Mouse (Mus musculus): Measurements from ENCODE around the gene Spem1. TPM values are rescaled to one million over a fixed set of nuclear protein-coding genes. Genes with fewer than 3 reads are reported as not detected.

Spem1 gene
- polyA plus RNA-seq, 1 experiment, result 11.3 TPM

Other genes starting within 250 kb of the Spem1 start
- 13.1 and 14.9 TPM in 2 replicates for gene Wrap53, start 241.9 kb downstream of the Spem1 start, polyA plus RNA-seq (2012; rRNA removed)
- gene Trp53, start 241.8 kb downstream of the Spem1 start, polyA plus RNA-seq (2012; rRNA removed), result 58.2 and 62.0 TPM in 2 replicates
- 12.5 and 18.1 TPM in 2 replicates for gene Atp1b2, start 216.2 kb downstream of the Spem1 start, polyA plus RNA-seq (2012; rRNA removed)
- not detected in 2 replicates for gene Shbg, start 204.3 kb downstream of the Spem1 start, polyA plus RNA-seq (2012; rRNA removed)
- 10.3 and 11.2 TPM in 2 replicates for gene Sat2, start 200.2 kb downstream of the Spem1 start, polyA plus RNA-seq (2012; rRNA removed)
- gene Fxr2, start 189.2 kb downstream of the Spem1 start, polyA plus RNA-seq (2012; rRNA removed), result 69.7 and 80.8 TPM in 2 replicates
- gene Sox15, start 166.9 kb downstream of the Spem1 start, polyA plus RNA-seq (2012; rRNA removed), result 1.9 and 2.4 TPM in 2 replicates
- 118 and 159 TPM in 2 replicates for gene Mpdu1, start 159.5 kb downstream of the Spem1 start, polyA plus RNA-seq (2012; rRNA removed)
- 31.8 and 35.9 TPM in 2 replicates for gene Cd68, start 156.0 kb downstream of the Spem1 start, polyA plus RNA-seq (2012; rRNA removed)
- 311 and 352 TPM in 2 replicates for gene Eif4a1, start 149.8 kb downstream of the Spem1 start, polyA plus RNA-seq (2012; rRNA removed)
- gene Senp3, start 140.1 kb downstream of the Spem1 start, polyA plus RNA-seq (2012; rRNA removed), result 58.7 and 72.4 TPM in 2 replicates
- 4.6 and 4.7 TPM in 2 replicates for gene Tnfsf13, start 136.4 kb downstream of the Spem1 start, polyA plus RNA-seq (2012; rRNA removed)
- gene Tnfsf12, start 126.3 kb downstream of the Spem1 start, polyA plus RNA-seq (2012; rRNA removed), result 21.3 and 27.6 TPM in 2 replicates
- gene Tnfsfm13, start 126.1 kb downstream of the Spem1 start, polyA plus RNA-seq (2012; rRNA removed), result 4.2 and 4.9 TPM in 2 replicates
- gene Polr2a, start 63.5 kb downstream of the Spem1 start, polyA plus RNA-seq (2012; rRNA removed), result 18.5 and 48.2 TPM in 2 replicates
- gene Slc35g3, start 60.2 kb downstream of the Spem1 start, polyA plus RNA-seq (2012; rRNA removed), result 0.22 and 0.51 TPM in 2 replicates
- 30.6 and 32.9 TPM in 2 replicates for gene Zbtb4, start 56.3 kb downstream of the Spem1 start, polyA plus RNA-seq (2012; rRNA removed)
- 15.3 and 18.3 TPM in 2 replicates for gene Chrnb1, start 26.2 kb downstream of the Spem1 start, polyA plus RNA-seq (2012; rRNA removed)
- gene Fgf11, start 20.3 kb downstream of the Spem1 start, polyA plus RNA-seq (2012; rRNA removed), result 6.9 and 7.7 TPM in 2 replicates
- gene Tmem102, start 16.6 kb downstream of the Spem1 start, polyA plus RNA-seq (2012; rRNA removed), result 12.9 and 20.5 TPM in 2 replicates
- gene Gm39566, start 6.9 kb downstream of the Spem1 start, polyA plus RNA-seq (2012; rRNA removed), result 0.18 and 0.47 TPM in 2 replicates
- gene Spem2, start 3.7 kb downstream of the Spem1 start, polyA plus RNA-seq (2012; rRNA removed), result 6.8 and 9.8 TPM in 2 replicates
- gene Nlgn2, start 15.6 kb upstream of the Spem1 start, polyA plus RNA-seq (2012; rRNA removed), result 19.0 and 23.8 TPM in 2 replicates
- 179 and 279 TPM in 2 replicates for gene Tmem256, start 16.3 kb upstream of the Spem1 start, polyA plus RNA-seq (2012; rRNA removed)
- 60.4 and 66.9 TPM in 2 replicates for gene Plscr3, start 24.2 kb upstream of the Spem1 start, polyA plus RNA-seq (2012; rRNA removed)
- 26.0 and 32.5 TPM in 2 replicates for gene Tnk1, start 36.5 kb upstream of the Spem1 start, polyA plus RNA-seq (2012; rRNA removed)
- not detected in 2 replicates for gene Tmem95, start 55.8 kb upstream of the Spem1 start, polyA plus RNA-seq (2012; rRNA removed)
- gene Kctd11, start 59.2 kb upstream of the Spem1 start, polyA plus RNA-seq (2012; rRNA removed), result 9.0 and 10.0 TPM in 2 replicates
- 37.7 and 38.2 TPM in 2 replicates for gene Acap1, start 73.4 kb upstream of the Spem1 start, polyA plus RNA-seq (2012; rRNA removed)
- 5.4 and 5.9 TPM in 2 replicates for gene 2810408A11Rik, start 78.8 kb upstream of the Spem1 start, polyA plus RNA-seq (2012; rRNA removed)
- 42.3 and 45.0 TPM in 2 replicates for gene Neurl4, start 78.9 kb upstream of the Spem1 start, polyA plus RNA-seq (2012; rRNA removed)
- gene Gps2, start 91.7 kb upstream of the Spem1 start, polyA plus RNA-seq (2012; rRNA removed), result 56.9 and 61.2 TPM in 2 replicates
- gene Eif5a, start 99.8 kb upstream of the Spem1 start, polyA plus RNA-seq (2012; rRNA removed), result 457 and 520 TPM in 2 replicates
- gene Ybx2, start 113.6 kb upstream of the Spem1 start, polyA plus RNA-seq (2012; rRNA removed), result 19.2 and 37.4 TPM in 2 replicates
- 121 and 139 TPM in 2 replicates for gene Slc2a4, start 126.0 kb upstream of the Spem1 start, polyA plus RNA-seq (2012; rRNA removed)
- gene Cldn7, start 142.6 kb upstream of the Spem1 start, polyA plus RNA-seq (2012; rRNA removed), result 88.4 and 172 TPM in 2 replicates
- gene Ctdnep1, start 159.0 kb upstream of the Spem1 start, polyA plus RNA-seq (2012; rRNA removed), result 94.3 and 108 TPM in 2 replicates
- 60.1 and 80.3 TPM in 2 replicates for gene Elp5, start 160.3 kb upstream of the Spem1 start, polyA plus RNA-seq (2012; rRNA removed)
- gene Gabarap, start 169.0 kb upstream of the Spem1 start, polyA plus RNA-seq (2012; rRNA removed), result 568 and 793 TPM in 2 replicates
- 22.8 and 23.2 TPM in 2 replicates for gene Phf23, start 173.6 kb upstream of the Spem1 start, polyA plus RNA-seq (2012; rRNA removed)
- 13.7 and 19.1 TPM in 2 replicates for gene Dvl2, start 178.4 kb upstream of the Spem1 start, polyA plus RNA-seq (2012; rRNA removed)
- gene Acadvl, start 193.2 kb upstream of the Spem1 start, polyA plus RNA-seq (2012; rRNA removed), result 79.9 and 96.2 TPM in 2 replicates
- 12.8 and 16.6 TPM in 2 replicates for gene Dlg4, start 194.8 kb upstream of the Spem1 start, polyA plus RNA-seq (2012; rRNA removed)
- gene Asgr1, start 231.9 kb upstream of the Spem1 start, polyA plus RNA-seq (2012; rRNA removed), result 0.08 and 0.72 TPM in 2 replicates

All from gonadal fat pad, adult 2 months (tissue).